Mouse (Mus musculus) left cerebral cortex, postnatal 14 days (tissue): Measurements from ENCODE around the gene Nrp1. TPM values are rescaled to one million over a fixed set of nuclear protein-coding genes. Genes with fewer than 3 reads are reported as not detected.

Source experiments
- DNase-seq, 2 experiments: peaks; one replicate each; pipeline ENCODE4 v3.0.0; 2021 to 2022; ENCODE audit warnings: low spot score in 2 of 2, mixed read lengths in 1 of 2
- intact Hi-C: fragments of 180-260 bp; cut with DNase I; formaldehyde crosslinking; loops from one replicate; pipeline ENCODE4 v1.15.1; 2025
- long read RNA-seq, 2 experiments: library from polyadenylated mRNA; stranded (forward); transcript quantifications; one replicate each; pipeline ENCODE4 v2.0.0; 2021
- total RNA-seq, 2 experiments: library from RNA; stranded (reverse); gene quantifications; 2 replicates each; pipeline ENCODE4 v1.2.3; 2021

Nrp1 gene
- total RNA-seq: 10 to 100 TPM; 28.1 to 39.9 TPM
- long read RNA-seq, experiment 1, transcript Nrp1-201 (17 exons, 3,597 nt): major isoform, 11 of 24 reads
- long read RNA-seq, experiment 1, partial matches to known transcripts: 8 of 24 reads
- long read RNA-seq, experiment 1, other reads (novel, unspliced or antisense): 5 of 24 reads
- long read RNA-seq, experiment 2, transcript Nrp1-201 (17 exons, 3,597 nt): major isoform, 17 of 27 reads
- long read RNA-seq, experiment 2, partial matches to known transcripts: 5 of 27 reads
- long read RNA-seq, experiment 2, other reads (novel, unspliced or antisense): 5 of 27 reads

DNA sequence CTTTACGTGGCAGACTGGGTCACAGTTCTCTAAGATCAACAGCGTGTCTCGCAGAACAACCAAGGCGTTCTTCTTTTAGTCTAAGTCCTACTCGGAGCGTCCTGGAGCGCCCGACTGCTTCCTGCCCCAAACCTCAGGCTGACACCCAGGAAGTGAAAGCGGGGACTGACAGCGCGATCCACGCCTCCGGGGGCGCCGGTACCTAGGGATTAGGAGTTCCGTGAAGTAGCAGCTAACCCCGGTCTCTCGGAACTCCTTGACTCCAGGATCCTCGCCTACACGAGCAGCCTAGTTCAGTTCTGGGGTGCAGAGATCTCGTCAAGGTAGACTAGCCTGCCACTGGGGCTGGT, at the start of gene Nrp1:
TSS of gene Nrp1 (plus strand) at position 199 of the 350 bp plus-strand sequence.
- intact Hi-C loops: loop anchor here (1.0 to 10.0 kb wide), 6 partner anchors 61 to 1024 kb away; no protein-coding TSS in a partner anchor

DNA sequence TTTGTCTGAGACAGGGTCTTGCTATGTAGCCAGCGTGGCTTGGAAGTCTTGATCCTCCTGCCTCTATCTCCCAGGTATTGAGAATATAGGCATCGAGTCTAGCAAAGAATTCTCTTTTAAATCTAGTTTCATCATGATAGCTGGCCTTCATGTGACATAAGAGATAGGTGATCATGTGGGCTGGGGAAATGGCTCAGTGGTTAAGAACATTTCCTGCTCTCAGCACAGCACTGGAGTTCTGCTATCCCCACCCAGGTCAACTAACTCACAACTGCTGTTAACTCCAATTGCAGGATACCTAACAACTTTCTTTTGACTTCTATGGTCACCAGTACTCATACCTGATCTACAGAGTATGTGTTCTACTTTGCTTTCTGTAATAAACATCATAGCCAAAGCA, 37.6 kb upstream of the Nrp1 start:
- intact Hi-C loops: no loop called here
- DNase-seq: no peak

More for the DNA sequence above, at the start of gene Nrp1:
- peak in 1 of 2 experiments; percentile 25 for DNase-seq

- intact Hi-C loops: no loop called here
Observed at GRCm38 (mm10) chr8:128327281-128327680, 31.1 kb upstream of the Nrp1 start.

GRCm38 (mm10) chr8:128327922-128328321, 30.5 kb upstream of the Nrp1 start:
- intact Hi-C loops: no loop called here
- no peak for DNase-seq

More at GRCm38 (mm10) chr8:128327281-128327680, 31.1 kb upstream of the Nrp1 start:
- no peak for DNase-seq

DNA sequence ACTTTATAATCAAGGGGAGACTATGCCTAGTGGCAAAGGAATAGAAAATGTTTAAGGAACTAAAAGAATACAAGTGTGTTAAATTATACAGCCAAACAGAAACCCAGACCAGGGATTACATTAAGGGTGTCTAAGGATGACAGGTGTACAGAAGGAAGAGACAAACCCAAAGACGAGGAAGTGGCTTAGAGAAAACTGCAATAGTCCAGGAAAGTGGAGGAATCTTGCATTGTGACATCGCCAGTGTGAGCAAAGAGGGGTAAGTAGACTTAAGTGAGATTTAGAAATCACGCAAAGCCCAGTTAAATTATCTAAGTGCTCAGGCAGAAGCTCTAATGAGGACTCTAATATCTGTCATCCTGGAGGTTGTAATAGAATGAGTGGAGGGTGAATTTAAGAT, 28.9 kb upstream of the Nrp1 start:
- DNase-seq: no peak
- intact Hi-C loops: no loop called here

DNA sequence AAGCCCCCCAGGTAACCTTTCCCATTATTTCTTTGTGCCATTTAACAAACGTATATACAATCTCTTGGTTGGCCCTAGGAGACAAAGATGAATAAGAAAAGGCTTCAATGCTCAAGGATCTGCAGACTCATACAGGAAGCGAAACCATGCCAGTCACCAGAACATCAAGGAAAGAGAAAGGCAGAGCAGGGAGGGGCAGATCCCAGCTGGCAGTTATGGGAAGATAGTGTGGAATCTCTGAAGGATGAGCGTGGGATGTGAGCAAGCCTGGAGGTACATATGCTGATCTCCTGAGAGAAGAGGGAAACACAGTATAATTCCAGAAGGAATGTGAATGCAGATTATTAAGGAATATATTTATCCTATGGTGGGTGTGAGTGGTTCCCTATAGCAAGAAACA, 22.4 kb upstream of the Nrp1 start:
- DNase-seq: peak in 1 of 2 experiments; percentile 20
- intact Hi-C loops: no loop called here

GRCm38 (mm10) chr8:128338951-128339350, 19.5 kb upstream of the Nrp1 start:
- intact Hi-C loops: no loop called here
- no peak for DNase-seq

DNA sequence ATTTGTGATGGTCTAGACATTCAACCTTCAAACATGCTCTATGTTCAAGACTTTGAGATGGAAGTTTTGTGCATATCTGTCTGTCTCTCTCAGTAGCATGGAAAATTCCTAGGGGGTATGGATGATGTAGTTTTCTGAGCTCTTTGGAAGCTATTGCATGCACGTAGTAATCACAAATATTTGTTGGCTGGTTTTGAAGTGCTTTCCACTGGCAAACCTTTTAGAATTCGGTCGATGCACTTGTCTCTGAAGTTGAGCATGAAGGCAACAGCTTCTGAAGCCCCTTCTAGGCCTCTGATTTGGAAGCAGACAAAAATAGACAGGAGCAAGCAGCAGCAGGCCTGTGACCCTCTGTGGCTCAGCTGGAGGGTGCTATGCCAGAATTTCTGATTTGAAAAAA, 18.9 kb upstream of the Nrp1 start:
- intact Hi-C loops: no loop called here
- DNase-seq: no peak

GRCm38 (mm10) chr8:128350405-128350804, 8.0 kb upstream of the Nrp1 start:
- intact Hi-C loops: loop anchor here (10.0 kb wide), 1 partner anchor 1016 kb away; no protein-coding TSS in a partner anchor
- no peak for DNase-seq

- intact Hi-C loops: loop anchor here (10.0 kb wide), 1 partner anchor 1016 kb away; no protein-coding TSS in a partner anchor
Observed at GRCm38 (mm10) chr8:128351211-128351610, 7.2 kb upstream of the Nrp1 start.

GRCm38 (mm10) chr8:128352821-128353220, 5.6 kb upstream of the Nrp1 start:
- DNase-seq: no peak
- intact Hi-C loops: loop anchor here (10.0 kb wide), 1 partner anchor 1018 kb away; no protein-coding TSS in a partner anchor

More at GRCm38 (mm10) chr8:128351211-128351610, 7.2 kb upstream of the Nrp1 start:
- no peak for DNase-seq

- DNase-seq: no peak
- intact Hi-C loops: loop anchor here (10.0 kb wide), 1 partner anchor 1019 kb away; no protein-coding TSS in a partner anchor
Observed at GRCm38 (mm10) chr8:128353999-128354398, 4.4 kb upstream of the Nrp1 start.

DNA sequence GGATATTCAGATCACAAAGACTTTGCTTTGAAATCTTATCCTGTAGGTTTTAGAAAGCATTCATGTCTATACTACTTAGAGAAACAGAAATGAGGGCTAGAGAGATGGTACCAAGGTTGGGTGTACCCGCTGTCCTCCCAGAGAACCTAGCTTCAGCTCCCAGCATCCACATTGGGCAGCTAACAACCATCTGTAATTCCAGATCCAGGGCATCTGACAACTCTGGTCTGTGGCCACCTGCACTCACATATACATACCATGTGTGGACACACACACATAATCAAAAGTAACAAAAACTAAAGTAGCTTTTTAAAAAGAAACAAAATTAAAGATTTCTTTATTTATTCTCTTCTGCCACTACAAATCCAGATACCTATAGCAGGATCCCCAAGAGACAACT, 3.3 kb upstream of the Nrp1 start:
- intact Hi-C loops: loop anchor here (5.0 to 10.0 kb wide), 5 partner anchors 58 to 1020 kb away; no protein-coding TSS in a partner anchor
- no peak for DNase-seq

- intact Hi-C loops: loop anchor here (5.0 to 10.0 kb wide), 5 partner anchors 59 to 1021 kb away; no protein-coding TSS in a partner anchor
- no peak for DNase-seq
Observed at GRCm38 (mm10) chr8:128356170-128356569, 2.2 kb upstream of the Nrp1 start.

GRCm38 (mm10) chr8:128356796-128357539, 1.4 kb upstream of the Nrp1 start:
- peak; percentile 53 to 62 for DNase-seq
- intact Hi-C loops: loop anchor here (5.0 to 10.0 kb wide), 5 partner anchors 60 to 1022 kb away; no protein-coding TSS in a partner anchor

DNA sequence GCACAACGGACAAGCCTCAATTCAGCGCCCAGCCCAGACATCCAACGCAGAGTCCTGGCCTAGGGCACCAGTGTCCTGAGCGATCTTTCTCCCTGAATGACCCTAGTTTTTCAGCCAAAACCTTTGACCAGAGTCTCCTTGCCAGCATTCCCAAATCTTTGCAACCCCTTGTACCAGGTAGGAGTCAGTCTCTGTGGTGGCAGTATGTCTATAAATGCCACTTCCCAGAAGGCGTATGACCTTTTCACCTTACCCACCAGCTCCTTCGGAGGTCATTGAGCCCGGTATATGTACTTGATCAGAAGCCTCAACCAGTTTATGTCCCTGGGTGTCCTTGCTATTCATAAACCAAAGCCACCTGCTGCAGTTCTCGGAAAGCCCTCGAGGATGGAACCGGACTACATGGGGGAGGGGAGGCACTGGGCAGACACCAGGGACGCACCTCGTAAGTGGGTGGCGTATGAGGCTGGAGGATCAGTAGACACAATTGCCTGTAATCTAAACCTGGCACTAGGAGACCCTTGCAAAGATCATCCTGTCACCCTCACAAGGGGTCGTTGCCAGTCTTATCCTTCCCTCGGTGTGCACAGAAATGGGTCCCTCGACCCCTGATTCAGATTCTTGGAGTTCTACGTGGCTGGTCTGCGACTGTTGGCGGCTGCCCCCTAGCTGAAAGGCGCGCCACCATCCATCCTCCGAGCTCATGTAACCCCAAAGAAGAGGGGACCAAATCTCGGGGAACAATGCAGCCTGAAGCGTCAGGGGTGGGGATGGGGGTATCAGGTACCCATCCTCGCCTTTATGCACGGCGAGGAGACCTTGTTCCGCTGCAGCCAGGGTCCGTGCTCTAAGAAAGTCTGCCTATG, 631 bp upstream of the Nrp1 start:
- intact Hi-C loops: loop anchor here (1.0 to 10.0 kb wide), 6 partner anchors 60 to 1023 kb away; no protein-coding TSS in a partner anchor
- DNase-seq: peak; percentile 64 to 71

DNA sequence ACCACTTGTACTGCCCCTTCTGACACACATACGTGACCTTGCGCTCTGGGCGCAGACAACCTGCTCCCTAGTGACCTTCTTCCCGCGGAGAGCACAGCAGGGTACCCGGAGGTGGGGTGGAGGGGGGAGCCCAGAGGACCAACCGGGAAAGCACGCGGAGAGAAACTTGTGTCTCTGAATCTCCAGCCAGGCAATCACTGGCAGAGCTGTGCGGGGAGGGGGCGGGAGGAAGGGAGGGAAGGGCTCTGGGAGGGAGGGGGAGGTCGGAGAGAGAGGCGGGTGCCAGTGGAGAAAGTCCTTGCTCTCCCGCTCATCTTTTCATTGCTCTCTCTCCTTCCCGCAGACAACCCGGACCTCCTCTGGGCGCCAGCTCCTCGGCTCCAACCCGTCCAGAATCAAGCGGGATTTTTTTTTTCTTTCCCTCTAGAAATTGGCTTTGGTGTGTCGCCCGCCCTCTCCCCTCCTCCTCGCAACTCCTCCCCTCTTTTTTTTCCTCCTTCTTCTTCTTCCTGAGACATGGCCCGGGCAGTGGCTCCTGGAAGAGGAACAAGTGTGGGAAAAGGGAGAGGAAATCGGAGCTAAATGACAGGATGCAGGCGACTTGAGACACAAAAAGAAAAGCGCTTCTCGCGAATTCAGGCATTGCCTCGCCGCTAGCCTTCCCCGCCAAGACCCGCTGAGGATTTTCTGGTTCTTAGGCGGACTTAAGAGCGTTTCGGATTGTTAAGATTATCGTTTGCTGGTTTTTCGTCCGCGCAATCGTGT, 534 bp downstream of the Nrp1 start:
- intact Hi-C loops: loop anchor here (1.0 to 10.0 kb wide), 6 partner anchors 62 to 1024 kb away; no protein-coding TSS in a partner anchor

More for the DNA sequence above, 534 bp downstream of the Nrp1 start:
- DNase-seq: peak; percentile 28 to 37
